Mouse (Mus musculus) kidney, embryonic 16.5 days (tissue): ENCODE measurements around the gene Ppat. TPM values are rescaled to one million over a fixed set of nuclear protein-coding genes. Genes with fewer than 3 reads are reported as not detected.
A peak's percentile ranks its signal among the peaks of the same experiment; 100 is the strongest.

Source experiments
- ATAC-seq: fragments of 200-750 bp; cut with Nextera tagmentation; 2 replicates; pipeline ENCODE4 v1.8.0; 2017; ENCODE audit warnings: moderate TSS enrichment; ENCODE audit not compliant: low FRiP score, low TSS enrichment
- H3K27ac ChIP-seq: fragments of 300-500 bp; sonication (generic); 2 replicates; pipeline ENCODE4 v1.5.1; 2014; ENCODE audit warnings: low read length
- H3K27me3 ChIP-seq: fragments of 300-500 bp; sonication (generic); 2 replicates; pipeline ENCODE4 v1.6.1; 2014; ENCODE audit warnings: low read length, control low read depth, mixed read lengths; ENCODE audit not compliant: insufficient read depth
- H3K36me3 ChIP-seq: fragments of 300-500 bp; sonication (generic); 2 replicates; pipeline ENCODE4 v1.6.1; 2014; ENCODE audit warnings: low read length, control low read depth, mixed read lengths; ENCODE audit not compliant: insufficient read depth
- H3K4me1 ChIP-seq: fragments of 300-500 bp; sonication (generic); 2 replicates; pipeline ENCODE4 v1.6.1; 2014; ENCODE audit warnings: low read length, control low read depth, mixed read lengths; ENCODE audit not compliant: insufficient read depth
- H3K4me2 ChIP-seq: fragments of 300-500 bp; sonication (generic); replicated peaks from 2 replicates; pipeline ENCODE4 v1.6.1; 2014; ENCODE audit warnings: low read depth, low read length
- H3K4me3 ChIP-seq: fragments of 300-500 bp; sonication (generic); 2 replicates; pipeline ENCODE4 v1.5.1; 2014; ENCODE audit warnings: mild to moderate bottlenecking, low read length
- H3K9ac ChIP-seq: fragments of 300-500 bp; sonication (generic); replicated peaks from 2 replicates; pipeline ENCODE4 v1.6.1; 2014; ENCODE audit warnings: low read length
- H3K9me3 ChIP-seq: fragments of 300-500 bp; sonication (generic); 2 replicates; pipeline ENCODE4 v1.6.1; 2016; ENCODE audit warnings: low read length, control low read depth
- WGBS: fragments of 180-500 bp; shearing (Covaris S2); extraction: QIAGEN DNeasy Blood & Tissue Kit; methylation state at CpG from one replicate; pipeline ENCODE4 v1.1.7; 2014; 5-methylcytosine and 5-hydroxymethylcytosine counted together
- polyA plus RNA-seq: library from polyadenylated mRNA; unstranded; fragments of >200 nt; fragmentation: Nextera tagmentation; extraction: Ambion mirVana; gene quantifications from 2 replicates; pipeline ENCODE4 v1.2.1, GENCODE M21; 2015

Ppat gene
- polyA plus RNA-seq: 42.0 and 42.4 TPM in 2 replicates

DNA sequence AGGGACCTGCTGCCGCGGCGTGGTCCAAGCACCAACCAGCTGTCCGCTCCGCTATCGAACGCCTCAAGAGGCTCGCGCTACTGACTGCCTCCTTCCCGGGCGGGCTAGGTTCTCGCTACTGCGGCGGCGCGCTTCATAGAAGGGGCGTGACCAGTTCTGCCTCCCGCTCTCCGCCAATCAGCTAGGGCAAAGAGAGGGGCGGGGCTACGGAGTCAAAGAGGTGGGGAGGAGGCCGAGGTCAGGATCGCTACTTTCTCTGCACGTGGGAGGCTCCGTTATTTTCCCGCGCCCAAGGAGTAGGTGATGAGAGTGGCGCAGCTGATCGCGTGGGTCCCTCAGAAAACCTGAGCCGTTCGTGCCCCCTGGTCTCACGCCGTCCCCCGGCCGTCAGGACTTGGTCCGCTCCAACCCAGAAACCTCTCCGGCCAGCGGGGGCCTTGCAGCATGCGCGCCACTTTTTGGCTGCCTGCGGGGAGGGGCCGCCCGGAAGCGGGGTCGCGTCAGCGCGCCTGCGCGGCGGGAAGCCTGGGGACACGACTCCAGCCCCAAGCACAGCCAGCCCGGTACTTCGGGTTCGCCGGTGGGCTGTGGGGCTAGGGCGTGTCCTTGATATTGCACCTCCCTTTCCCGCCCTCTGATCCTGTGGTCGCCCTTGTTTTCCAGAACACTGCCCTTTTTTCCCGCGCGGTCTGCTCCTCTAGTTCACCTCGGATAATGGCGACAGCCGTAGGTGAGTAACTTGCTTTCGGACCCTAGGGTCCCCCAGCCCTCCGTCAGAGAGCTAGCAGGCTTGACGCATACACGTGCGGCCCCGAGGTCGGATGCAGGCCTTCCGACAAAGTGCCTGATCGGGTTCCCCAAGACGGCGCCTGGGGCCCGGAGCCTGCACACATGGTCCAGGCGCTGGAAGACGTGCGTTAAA lies at the start of gene Ppat, which contains the start of gene Paics:
Ppat (minus strand) TSS at position 473 of the 922 bp plus-strand sequence.
Paics (plus strand) TSS at position 202 of the 922 bp plus-strand sequence.
- WGBS: under 1% methylated on average over 80 of the region's 81 CpGs
- no peaks in the 10 kb centered on the region for H3K27me3 ChIP-seq
- H3K27ac ChIP-seq: peak within 1 kb of the TSS; percentile 95
- H3K9ac ChIP-seq: peak within 1 kb of the TSS; percentile 88
- no peaks in the 10 kb centered on the region for H3K9me3 ChIP-seq
- H3K4me2 ChIP-seq: peak within 1 kb of the TSS; percentile 84
- peaks cover 26% of the 10 kb centered on the region for H3K4me1 ChIP-seq
- peaks cover 9% of the 10 kb centered on the region; the same call in 1 of the 2 replicates for H3K36me3 ChIP-seq
- peak; percentile 98 for ATAC-seq
- H3K4me3 ChIP-seq: peak within 1 kb of the TSS; percentile 91

- H3K36me3 ChIP-seq: peaks cover 63% of the 10 kb centered on the region
- H3K27ac ChIP-seq: no peak overlapping the region
- no peaks in the 10 kb centered on the region for H3K9me3 ChIP-seq
- no peak overlapping the region for H3K4me2 ChIP-seq
- no peaks in the 10 kb centered on the region for H3K4me1 ChIP-seq
- H3K4me3 ChIP-seq: no peak overlapping the region
- WGBS: 45% methylated on average over 5 of the region's 5 CpGs
- ATAC-seq: no peak
- no peak overlapping the region for H3K9ac ChIP-seq
- no peaks in the 10 kb centered on the region for H3K27me3 ChIP-seq
Observed at GRCm38 (mm10) chr5:76998416-76998815, 47.0 kb upstream of the Ppat start.

DNA sequence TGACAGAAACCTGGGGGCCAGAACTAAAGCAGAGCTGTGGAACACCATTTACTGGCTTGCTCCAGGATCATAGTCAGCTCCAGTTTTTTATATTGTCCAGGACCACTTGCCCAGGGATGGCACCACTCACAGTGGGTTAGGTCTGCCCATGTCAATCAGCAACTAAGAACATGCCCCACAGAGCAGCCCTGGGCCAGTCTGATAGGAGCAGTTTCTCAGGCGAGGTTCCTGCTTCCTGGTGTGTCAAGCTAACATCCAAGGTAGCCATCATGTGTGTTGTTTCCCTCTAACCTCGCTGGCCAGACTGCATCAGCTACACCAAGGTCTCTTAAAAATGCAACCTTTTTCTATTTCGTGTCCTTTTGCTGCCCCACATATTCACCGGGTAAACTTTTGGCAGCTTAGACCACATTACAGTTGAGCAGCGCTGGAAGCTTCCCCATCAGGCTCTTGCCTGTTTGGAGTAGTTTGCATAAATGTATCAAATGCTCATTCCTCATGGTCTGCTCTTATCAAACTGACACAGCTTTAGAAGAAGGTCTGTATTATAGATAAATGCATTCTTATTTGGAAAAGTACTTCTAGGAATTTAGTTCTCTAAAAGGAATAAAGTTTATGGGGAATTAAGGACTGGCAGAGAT lies 41.9 kb upstream of the Ppat start:
- H3K27me3 ChIP-seq: no peaks in the 10 kb centered on the region
- ATAC-seq: no peak
- no peak overlapping the region for H3K27ac ChIP-seq
- H3K4me1 ChIP-seq: no peaks in the 10 kb centered on the region
- H3K9me3 ChIP-seq: no peaks in the 10 kb centered on the region
- no peak overlapping the region for H3K4me3 ChIP-seq
- H3K9ac ChIP-seq: no peak overlapping the region
- no peak overlapping the region for H3K4me2 ChIP-seq
- peaks cover 75% of the 10 kb centered on the region for H3K36me3 ChIP-seq
- WGBS: 97% methylated on average over 5 of the region's 5 CpGs

- ATAC-seq: no peak
- WGBS: 76% methylated on average over 3 of the region's 3 CpGs
- no peaks in the 10 kb centered on the region for H3K9me3 ChIP-seq
Observed at GRCm38 (mm10) chr5:76990789-76991188, 39.4 kb upstream of the Ppat start.

GRCm38 (mm10) chr5:76984015-76984414 lies 32.6 kb upstream of the Ppat start:
- no peaks in the 10 kb centered on the region for H3K27me3 ChIP-seq
- H3K27ac ChIP-seq: no peak overlapping the region
- no peak overlapping the region for H3K4me2 ChIP-seq
- H3K9ac ChIP-seq: no peak overlapping the region
- no peaks in the 10 kb centered on the region for H3K4me1 ChIP-seq
- ATAC-seq: no peak
- peaks cover 67% of the 10 kb centered on the region for H3K36me3 ChIP-seq
- no peak overlapping the region for H3K4me3 ChIP-seq
- WGBS: 92% methylated on average over 11 of the region's 11 CpGs
- H3K9me3 ChIP-seq: no peaks in the 10 kb centered on the region

More at GRCm38 (mm10) chr5:76990789-76991188, 39.4 kb upstream of the Ppat start:
- H3K4me2 ChIP-seq: no peak overlapping the region
- H3K27ac ChIP-seq: no peak overlapping the region
- H3K27me3 ChIP-seq: no peaks in the 10 kb centered on the region
- no peak overlapping the region for H3K4me3 ChIP-seq
- H3K4me1 ChIP-seq: no peaks in the 10 kb centered on the region
- H3K9ac ChIP-seq: no peak overlapping the region
- H3K36me3 ChIP-seq: peaks cover 77% of the 10 kb centered on the region

DNA sequence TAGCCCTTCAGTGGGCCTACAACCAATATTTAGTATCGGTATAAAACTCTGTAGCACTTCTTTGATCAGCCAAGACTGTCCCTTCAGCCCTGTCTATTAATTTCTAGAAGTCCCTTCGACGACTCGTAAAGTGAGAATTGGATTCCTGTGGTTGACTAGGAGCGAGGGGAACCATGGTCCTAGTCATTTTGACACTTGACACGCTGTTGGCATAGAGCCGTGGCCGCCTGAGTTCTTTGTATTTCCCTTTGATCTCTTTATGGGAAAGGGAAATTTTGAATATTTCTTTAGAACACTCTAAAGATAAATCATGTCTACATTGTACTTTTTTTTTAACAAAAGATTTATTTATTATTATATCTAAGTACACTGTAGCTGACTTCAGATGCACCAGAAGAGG lies 24.4 kb upstream of the Ppat start:
- H3K4me2 ChIP-seq: peak overlapping the region; percentile 81

GRCm38 (mm10) chr5:76974554-76975285 lies 23.3 kb upstream of the Ppat start, which contains the start of gene Srp72:
Gene Srp72, plus strand, starts transcription at chr5:76974683.
- under 1% methylated on average over 55 of the region's 60 CpGs for WGBS
- peak within 1 kb of the TSS; percentile 92 for H3K9ac ChIP-seq
- H3K36me3 ChIP-seq: peaks cover 30% of the 10 kb centered on the region
- H3K27me3 ChIP-seq: no peaks in the 10 kb centered on the region
- ATAC-seq: peak; percentile 95
- H3K4me1 ChIP-seq: peaks cover 16% of the 10 kb centered on the region
- peak within 1 kb of the TSS; percentile 91 for H3K27ac ChIP-seq
- no peaks in the 10 kb centered on the region for H3K9me3 ChIP-seq
- H3K4me3 ChIP-seq: peak within 1 kb of the TSS; percentile 96
- peak within 1 kb of the TSS; percentile 83 for H3K4me2 ChIP-seq

More for the DNA sequence above, 24.4 kb upstream of the Ppat start:
- H3K4me3 ChIP-seq: peak overlapping the region; percentile 96
- no peaks in the 10 kb centered on the region for H3K9me3 ChIP-seq
- peaks cover 16% of the 10 kb centered on the region for H3K4me1 ChIP-seq
- peak overlapping the region; percentile 92 for H3K9ac ChIP-seq
- H3K27me3 ChIP-seq: no peaks in the 10 kb centered on the region
- 0 out of 2 replicates have a peak overlapping the region, but pooled peaks have one; percentile 14 for H3K27ac ChIP-seq
- 79% methylated on average over 8 of the region's 8 CpGs for WGBS
- ATAC-seq: no peak
- H3K36me3 ChIP-seq: peaks cover 32% of the 10 kb centered on the region

DNA sequence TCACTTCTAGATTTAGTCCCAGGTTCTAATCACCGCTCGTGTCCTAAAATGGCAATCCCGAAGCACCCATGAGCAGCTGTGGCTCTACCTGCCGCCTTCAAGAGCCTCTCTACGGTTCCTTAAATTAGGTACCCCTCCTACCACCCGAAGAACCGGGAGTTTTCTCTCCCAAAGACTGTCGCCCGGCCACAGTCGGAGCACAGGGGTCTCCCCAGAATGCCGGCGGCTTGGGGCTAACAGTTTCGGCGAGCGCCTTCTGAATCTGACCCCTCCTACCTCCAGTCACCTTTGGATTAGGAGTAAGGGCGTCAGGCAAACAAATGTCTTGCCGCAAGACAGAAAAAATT lies 22.8 kb upstream of the Ppat start:
- Histone ChIP-seq H3K27me3 (no peaks in the 10 kb centered on the region), H3K9me3 (no peaks in the 10 kb centered on the region), H3K4me3 (peak overlapping the region; percentile 96), H3K36me3 (peaks cover 28% of the 10 kb centered on the region), H3K27ac (0 out of 2 replicates have a peak overlapping the region, but pooled peaks have one; percentile 4), H3K4me1 (peaks cover 16% of the 10 kb centered on the region), H3K9ac (peak overlapping the region; percentile 92), H3K4me2 (peak overlapping the region; percentile 83)
- 2% methylated on average over 17 of the region's 17 CpGs for WGBS
- ATAC-seq: no peak; the same call in 1 of the 2 replicates

GRCm38 (mm10) chr5:76973488-76973887 lies 22.1 kb upstream of the Ppat start:
- Histone ChIP-seq H3K9me3 (no peaks in the 10 kb centered on the region), H3K27ac (no peak overlapping the region), H3K36me3 (peaks cover 30% of the 10 kb centered on the region), H3K9ac (no peak overlapping the region; the same call in 1 of the 2 replicates), H3K4me2 (peak overlapping the region; percentile 83), H3K4me1 (peaks cover 16% of the 10 kb centered on the region), H3K27me3 (no peaks in the 10 kb centered on the region), H3K4me3 (peak overlapping the region; percentile 96)
- ATAC-seq: no peak
- WGBS: 65% methylated on average over 3 of the region's 3 CpGs
